Mouse (Mus musculus) hindbrain, embryonic 15.5 days (tissue): Measurements from ENCODE around the gene Fance. TPM values are rescaled to one million over a fixed set of nuclear protein-coding genes. Genes with fewer than 3 reads are reported as not detected.

ENCODE experiments used
- ATAC-seq: fragments of 200-750 bp; cut with Nextera tagmentation; 2 replicates; pipeline ENCODE4 v1.8.0; 2017; ENCODE audit warnings: low read depth, moderate number of reproducible peaks, moderate TSS enrichment; ENCODE audit not compliant: low FRiP score
- H3K27ac ChIP-seq: fragments of 300-500 bp; sonication (generic); replicated peaks from 2 replicates; pipeline ENCODE4 v1.5.1; 2015; ENCODE audit warnings: mild to moderate bottlenecking, inconsistent platforms
- H3K27me3 ChIP-seq: fragments of 300-500 bp; sonication (generic); 2 replicates; pipeline ENCODE4 v1.6.1; 2015; ENCODE audit warnings: control low read depth, inconsistent platforms
- H3K36me3 ChIP-seq: fragments of 300-500 bp; sonication (generic); 2 replicates; pipeline ENCODE4 v1.6.1; 2015; ENCODE audit warnings: control low read depth, inconsistent platforms
- H3K4me1 ChIP-seq: fragments of 300-500 bp; sonication (generic); replicated peaks from 2 replicates; pipeline ENCODE4 v1.6.1; 2015; ENCODE audit warnings: control low read depth, inconsistent platforms
- H3K4me2 ChIP-seq: fragments of 300-500 bp; sonication (generic); 2 replicates; pipeline ENCODE4 v1.6.1; 2015; ENCODE audit warnings: moderate library complexity, mild to moderate bottlenecking, inconsistent platforms
- H3K4me3 ChIP-seq: fragments of 300-500 bp; sonication (generic); 2 replicates; pipeline ENCODE4 v1.5.1; 2015; ENCODE audit warnings: mild to moderate bottlenecking, inconsistent platforms
- H3K9ac ChIP-seq: fragments of 300-500 bp; sonication (generic); 2 replicates; pipeline ENCODE4 v1.6.1; 2015; ENCODE audit warnings: inconsistent platforms
- H3K9me3 ChIP-seq: fragments of 300-500 bp; sonication (generic); 2 replicates; pipeline ENCODE4 v1.6.1; 2016; ENCODE audit warnings: control low read depth, inconsistent platforms
- WGBS: fragments of 180-500 bp; shearing (Covaris S2); methylation state at CpG from one replicate; pipeline ENCODE4 v1.1.7; 2015; 5-methylcytosine and 5-hydroxymethylcytosine counted together
- polyA plus RNA-seq: library from polyadenylated mRNA; unstranded; fragments of >200 nt; fragmentation: Nextera tagmentation; extraction: Ambion mirVana; gene quantifications from 2 replicates; pipeline ENCODE4 v1.2.1, GENCODE M21; 2015

The Fance gene
- polyA plus RNA-seq, 1 experiment from 2014 or later = 25.5 TPM

DNA sequence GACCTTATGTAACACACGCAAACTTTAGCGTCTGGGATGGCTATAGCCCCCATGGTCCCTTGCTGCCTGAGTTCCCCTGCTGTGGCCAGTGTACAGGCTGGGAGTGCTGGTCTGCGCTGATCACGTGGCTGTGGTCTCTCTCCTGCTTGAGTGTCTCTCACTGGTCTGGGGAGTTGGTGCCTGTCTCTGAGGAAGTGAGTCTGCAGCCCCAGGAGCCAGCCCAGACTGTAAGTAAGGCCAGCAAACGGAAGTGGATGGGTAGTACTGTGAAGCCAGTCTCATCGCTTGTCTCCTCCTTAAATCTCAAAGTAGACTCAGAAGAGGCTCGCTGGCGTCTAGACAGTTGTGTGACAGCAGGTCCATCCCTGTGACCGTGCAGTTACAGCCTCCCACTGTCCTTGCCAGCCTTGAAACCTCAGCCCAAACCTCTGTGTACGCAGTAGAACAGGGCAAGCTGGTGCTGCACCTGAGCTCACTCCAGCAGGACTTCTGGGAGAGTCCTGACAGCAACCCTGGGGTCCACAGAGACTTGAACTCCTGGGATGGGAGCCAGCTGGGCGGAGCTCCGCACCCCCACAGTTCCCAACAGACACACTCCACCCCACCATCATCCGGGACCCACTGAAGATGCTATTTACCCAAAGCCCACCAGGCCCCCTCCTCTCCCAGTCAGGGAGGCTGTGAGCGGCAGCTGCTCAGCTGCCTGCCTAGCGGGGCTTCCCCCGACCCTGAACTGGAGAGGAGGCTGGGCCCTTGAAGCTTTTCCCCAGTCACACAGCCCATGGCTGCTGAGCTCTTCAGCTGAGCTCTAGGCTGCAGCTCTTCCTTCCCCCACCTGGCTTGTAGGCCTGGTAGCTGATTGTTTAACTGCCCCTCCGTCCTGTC lies 18.6 kb upstream of the Fance start:
- H3K9ac ChIP-seq = 0 out of 2 replicates have a peak overlapping the region, but pooled peaks have one; percentile 14
- H3K4me2 ChIP-seq = no peak overlapping the region
- no peak for ATAC-seq
- WGBS = 55% methylated on average over 17 of the region's 17 CpGs
- H3K4me1 ChIP-seq = peaks cover 8% of the 10 kb centered on the region; the same call in 1 of the 2 replicates
- no peak overlapping the region for H3K4me3 ChIP-seq
- no peaks in the 10 kb centered on the region for H3K36me3 ChIP-seq
- H3K27me3 ChIP-seq = no peaks in the 10 kb centered on the region
- H3K27ac ChIP-seq = no peak overlapping the region; the same call in 1 of the 2 replicates
- no peaks in the 10 kb centered on the region for H3K9me3 ChIP-seq

DNA sequence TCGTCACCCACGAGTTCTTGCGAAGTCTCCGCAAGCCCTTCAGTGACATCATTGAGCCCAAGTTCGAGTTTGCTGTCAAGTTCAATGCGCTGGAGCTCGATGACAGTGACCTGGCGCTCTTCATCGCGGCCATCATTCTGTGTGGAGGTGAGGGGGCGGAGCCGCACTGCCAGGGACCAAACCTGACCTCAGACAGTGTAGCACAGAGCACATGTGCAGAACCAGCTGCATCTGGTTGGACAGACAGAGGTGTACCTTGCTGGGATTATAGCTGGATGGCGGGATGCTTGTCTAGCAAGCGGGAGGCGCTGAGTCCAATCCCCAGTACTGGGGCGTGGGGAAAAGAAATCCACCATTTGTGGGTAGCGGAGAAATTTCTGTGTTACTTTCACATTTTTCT lies 14.4 kb upstream of the Fance start:
- Histone ChIP-seq H3K36me3 (no peaks in the 10 kb centered on the region), H3K27ac (no peak overlapping the region), H3K9me3 (no peaks in the 10 kb centered on the region), H3K4me1 (peaks cover 8% of the 10 kb centered on the region; the same call in 1 of the 2 replicates), H3K9ac (no peak overlapping the region), H3K27me3 (no peaks in the 10 kb centered on the region), H3K4me2 (no peak overlapping the region), H3K4me3 (no peak overlapping the region)
- ATAC-seq = no peak
- 96% methylated on average over 17 of the region's 17 CpGs for WGBS

DNA sequence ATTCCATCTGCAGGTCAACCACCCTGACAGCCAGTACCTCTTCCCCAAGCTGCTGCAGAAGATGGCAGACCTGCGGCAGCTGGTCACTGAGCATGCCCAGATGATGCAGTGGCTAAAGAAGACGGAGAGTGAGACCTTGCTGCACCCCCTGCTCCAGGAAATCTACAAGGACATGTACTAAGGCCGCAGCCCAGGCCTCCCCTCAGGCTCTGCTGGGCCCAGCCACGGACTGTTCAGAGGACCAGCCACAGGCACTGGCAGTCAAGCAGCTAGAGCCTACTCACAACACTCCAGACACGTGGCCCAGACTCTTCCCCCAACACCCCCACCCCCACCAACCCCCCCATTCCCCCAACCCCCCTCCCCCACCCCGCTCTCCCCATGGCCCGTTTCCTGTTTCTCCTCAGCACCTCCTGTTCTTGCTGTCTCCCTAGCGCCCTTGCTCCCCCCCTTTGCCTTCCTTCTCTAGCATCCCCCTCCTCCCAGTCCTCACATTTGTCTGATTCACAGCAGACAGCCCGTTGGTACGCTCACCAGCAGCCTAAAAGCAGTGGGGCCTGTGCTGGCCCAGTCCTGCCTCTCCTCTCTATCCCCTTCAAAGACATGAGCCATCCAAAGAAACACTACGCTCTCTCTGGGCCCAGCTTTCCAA lies 13.5 kb upstream of the Fance start:
- Histone ChIP-seq H3K4me2 (no peak overlapping the region), H3K4me3 (no peak overlapping the region), H3K36me3 (no peaks in the 10 kb centered on the region), H3K27me3 (no peaks in the 10 kb centered on the region), H3K9me3 (no peaks in the 10 kb centered on the region), H3K27ac (no peak overlapping the region), H3K9ac (no peak overlapping the region), H3K4me1 (peaks cover 5% of the 10 kb centered on the region; the same call in 1 of the 2 replicates)
- 45% methylated on average over 8 of the region's 11 CpGs for WGBS
- no peak for ATAC-seq

DNA sequence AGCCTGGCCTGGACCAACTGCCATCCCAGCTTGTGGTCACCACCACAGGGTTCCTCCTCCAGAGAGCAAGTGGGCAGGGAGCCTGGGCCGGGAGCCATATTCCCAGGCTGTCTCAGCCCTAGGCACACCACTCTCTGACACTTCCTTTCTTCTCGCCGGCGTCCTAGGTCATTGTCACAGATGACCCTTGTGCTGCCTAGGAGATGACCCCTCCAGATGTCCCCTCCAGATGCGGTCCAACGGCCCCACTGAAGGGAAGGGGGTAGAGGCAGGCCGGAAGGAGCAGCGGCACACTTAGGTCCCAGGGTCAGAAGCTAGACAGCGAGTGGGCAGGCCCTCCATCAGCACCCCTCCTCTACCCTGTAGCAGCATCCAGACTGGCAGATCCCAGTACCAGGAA lies 13.0 kb upstream of the Fance start:
- Histone ChIP-seq H3K9ac (no peak overlapping the region), H3K4me1 (0 out of 2 replicates have a peak, but pooled peaks cover 3% of the 10 kb centered on the region), H3K9me3 (no peaks in the 10 kb centered on the region), H3K4me2 (no peak overlapping the region), H3K4me3 (no peak overlapping the region), H3K27me3 (no peaks in the 10 kb centered on the region), H3K36me3 (no peaks in the 10 kb centered on the region), H3K27ac (no peak overlapping the region)
- ATAC-seq = peak; percentile 25; the same call in 1 of the 2 replicates
- 18% methylated on average over 9 of the region's 9 CpGs for WGBS

DNA sequence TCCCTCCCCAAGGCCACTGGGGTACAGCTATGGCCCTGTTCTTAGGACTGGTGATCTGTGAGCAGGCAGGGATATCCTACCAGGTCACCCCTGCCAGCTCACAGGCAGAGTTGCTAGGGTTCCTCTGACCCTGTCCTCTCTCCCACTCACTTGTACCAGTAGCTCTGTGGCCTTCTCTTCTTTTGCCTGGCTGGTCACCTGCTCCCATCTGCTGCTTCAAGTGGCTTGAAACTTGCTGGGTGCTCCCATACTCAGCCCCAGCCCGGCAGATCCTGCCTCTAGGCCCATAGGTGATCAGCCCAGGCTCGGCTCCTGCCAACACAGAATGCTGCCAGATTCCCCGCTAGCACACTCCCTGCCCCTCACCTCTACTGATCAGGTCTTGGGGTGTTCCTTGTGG lies 12.5 kb upstream of the Fance start:
- H3K9me3 ChIP-seq = no peaks in the 10 kb centered on the region
- ATAC-seq = no peak
- H3K27me3 ChIP-seq = no peaks in the 10 kb centered on the region
- H3K36me3 ChIP-seq = no peaks in the 10 kb centered on the region
- H3K4me1 ChIP-seq = 0 out of 2 replicates have a peak, but pooled peaks cover 3% of the 10 kb centered on the region
- H3K4me3 ChIP-seq = no peak overlapping the region
- WGBS = 56% methylated on average over 3 of the region's 3 CpGs
- H3K9ac ChIP-seq = no peak overlapping the region
- H3K27ac ChIP-seq = no peak overlapping the region
- no peak overlapping the region for H3K4me2 ChIP-seq

DNA sequence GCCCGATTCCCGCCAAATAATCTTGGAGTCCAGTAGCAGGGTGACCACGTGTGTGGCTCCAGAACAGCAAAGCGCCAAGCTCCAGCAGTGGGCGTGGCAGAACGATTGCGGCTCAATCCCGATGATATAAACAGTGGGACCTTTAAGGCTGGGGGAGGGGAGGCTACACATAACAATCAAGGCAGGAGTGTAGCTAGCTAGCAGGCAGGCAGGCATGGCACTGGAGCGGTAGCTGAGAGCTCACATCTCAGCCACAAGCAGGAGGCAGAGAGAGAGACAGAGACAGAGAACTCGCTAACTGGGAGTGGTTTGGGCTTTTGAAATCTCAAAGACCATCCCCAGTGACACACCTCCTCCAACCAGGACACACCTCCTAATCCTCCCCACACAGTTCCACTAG lies 8.1 kb upstream of the Fance start:
- no peak overlapping the region for H3K4me2 ChIP-seq
- no peak overlapping the region for H3K27ac ChIP-seq
- no peak overlapping the region for H3K4me3 ChIP-seq
- no peaks in the 10 kb centered on the region for H3K36me3 ChIP-seq
- H3K9me3 ChIP-seq = no peaks in the 10 kb centered on the region
- no peak for ATAC-seq
- no peak overlapping the region for H3K9ac ChIP-seq
- H3K4me1 ChIP-seq = 0 out of 2 replicates have a peak, but pooled peaks cover 5% of the 10 kb centered on the region
- WGBS = 52% methylated on average over 10 of the region's 10 CpGs
- H3K27me3 ChIP-seq = no peaks in the 10 kb centered on the region

DNA sequence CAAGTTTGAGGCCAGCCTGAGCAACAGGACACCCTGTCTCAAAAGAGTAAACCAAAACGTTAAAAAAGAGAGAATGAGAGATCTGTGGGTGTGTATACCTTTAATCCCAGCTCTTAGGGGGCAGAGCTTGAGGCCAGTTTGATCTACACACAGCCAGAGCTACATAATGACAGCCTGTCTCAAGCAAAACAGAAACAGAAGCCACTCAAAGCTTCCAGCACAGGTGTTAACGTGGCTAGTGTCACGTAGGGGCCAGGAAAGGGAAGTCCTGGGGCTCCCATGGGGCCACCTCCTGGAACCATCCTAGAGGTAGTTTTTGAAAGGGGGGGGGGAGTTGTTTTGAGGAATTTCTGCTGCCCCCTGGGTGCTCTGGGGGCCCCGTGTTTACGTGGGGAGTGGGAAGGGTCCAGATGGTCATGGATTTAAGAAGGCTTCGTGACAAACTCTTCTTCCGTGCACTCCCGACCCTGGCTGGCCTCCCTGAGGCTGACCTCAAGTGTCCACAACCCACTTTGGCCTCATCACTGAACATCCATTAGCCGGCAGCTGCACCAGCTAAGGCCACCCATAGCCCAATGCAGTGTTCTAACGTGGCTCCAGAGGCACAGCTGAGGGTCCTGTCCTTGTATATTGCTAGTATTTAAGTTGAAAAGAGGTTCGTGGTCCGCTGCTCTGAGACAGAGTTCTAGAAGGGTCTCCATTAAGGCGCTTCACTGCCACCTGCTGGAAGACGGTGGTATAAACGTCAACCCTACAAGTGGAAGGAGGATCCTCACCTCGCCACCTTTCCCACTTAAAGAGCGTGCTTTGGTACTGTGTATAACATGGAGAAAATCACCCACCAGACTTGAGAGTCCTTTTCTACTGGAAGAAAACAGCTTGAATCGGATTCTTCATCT lies 4.8 kb upstream of the Fance start:
- Histone ChIP-seq H3K36me3 (no peaks in the 10 kb centered on the region), H3K27me3 (no peaks in the 10 kb centered on the region), H3K9me3 (no peaks in the 10 kb centered on the region), H3K4me3 (no peak overlapping the region), H3K27ac (no peak overlapping the region), H3K9ac (no peak overlapping the region), H3K4me2 (no peak overlapping the region), H3K4me1 (peaks cover 9% of the 10 kb centered on the region)
- 18% methylated on average over 18 of the region's 18 CpGs for WGBS
- no peak for ATAC-seq

DNA sequence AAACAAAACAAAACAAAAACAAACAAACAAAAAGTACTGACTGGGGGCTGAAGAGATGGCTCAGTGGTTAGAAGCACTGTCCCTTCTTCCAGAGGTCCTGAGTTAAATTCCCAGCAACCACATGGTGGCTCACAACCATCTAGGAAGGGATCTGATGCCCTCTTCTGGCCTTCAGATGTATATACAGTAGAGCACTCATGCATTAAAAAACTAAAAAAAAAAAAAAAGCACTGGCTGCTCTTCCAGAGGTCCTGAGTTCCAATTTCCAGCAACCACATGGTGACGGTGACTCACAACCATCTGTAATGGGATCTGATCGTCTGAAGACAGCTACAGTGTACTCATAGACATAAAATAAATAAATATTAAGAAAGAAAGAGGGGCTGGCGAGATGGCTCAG lies 2.5 kb upstream of the Fance start:
- Histone ChIP-seq H3K4me1 (peaks cover 24% of the 10 kb centered on the region), H3K9me3 (no peaks in the 10 kb centered on the region), H3K4me2 (no peak overlapping the region), H3K4me3 (no peak overlapping the region), H3K27me3 (no peaks in the 10 kb centered on the region), H3K27ac (no peak overlapping the region), H3K36me3 (no peaks in the 10 kb centered on the region), H3K9ac (no peak overlapping the region)
- WGBS = 78% methylated on average over 3 of the region's 3 CpGs
- no peak for ATAC-seq

DNA sequence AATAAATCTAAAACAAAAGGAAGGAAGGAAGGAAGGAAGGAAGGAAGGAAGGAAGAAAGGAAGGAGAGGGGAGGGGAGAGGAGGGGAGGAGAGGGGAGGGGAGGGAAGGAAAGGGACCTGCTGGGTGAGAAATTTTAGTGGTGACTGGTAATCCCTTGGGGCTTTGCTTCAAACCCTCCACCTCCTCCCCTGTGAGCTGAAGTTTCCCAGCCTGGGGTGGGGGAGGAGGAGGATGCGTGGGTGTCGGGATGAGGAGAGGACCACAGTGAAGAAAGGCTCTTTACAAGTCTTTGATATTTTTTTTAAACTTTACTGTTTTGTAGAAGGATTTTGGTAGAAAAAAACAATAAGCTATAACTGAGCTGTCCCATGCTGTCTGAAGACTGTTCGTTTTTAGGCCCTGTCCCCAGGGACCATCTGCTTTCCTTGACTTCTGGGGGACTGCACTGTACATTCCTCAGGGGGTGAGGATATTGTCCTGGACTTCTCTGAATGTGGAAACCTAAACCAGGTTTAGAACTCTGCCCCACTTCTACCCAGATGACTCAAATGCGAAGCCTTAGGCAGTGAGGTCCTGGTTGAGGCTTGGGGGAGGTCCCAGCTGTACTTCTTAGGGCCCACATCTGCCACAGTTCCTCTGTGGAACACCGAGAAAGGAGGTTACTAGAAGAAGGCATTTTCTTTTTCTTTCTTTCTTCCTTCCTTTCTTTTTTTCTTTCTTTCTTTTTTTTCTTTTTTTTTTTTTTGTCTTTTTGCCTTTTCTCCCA lies 1.8 kb upstream of the Fance start:
- no peaks in the 10 kb centered on the region for H3K9me3 ChIP-seq
- H3K36me3 ChIP-seq = 0 out of 2 replicates have a peak, but pooled peaks cover 2% of the 10 kb centered on the region
- peaks cover 30% of the 10 kb centered on the region for H3K4me1 ChIP-seq
- no peak overlapping the region for H3K4me2 ChIP-seq
- ATAC-seq = no peak
- no peak overlapping the region for H3K27ac ChIP-seq
- H3K9ac ChIP-seq = no peak overlapping the region
- WGBS = 77% methylated on average over 5 of the region's 5 CpGs
- H3K27me3 ChIP-seq = no peaks in the 10 kb centered on the region
- no peak overlapping the region for H3K4me3 ChIP-seq

DNA sequence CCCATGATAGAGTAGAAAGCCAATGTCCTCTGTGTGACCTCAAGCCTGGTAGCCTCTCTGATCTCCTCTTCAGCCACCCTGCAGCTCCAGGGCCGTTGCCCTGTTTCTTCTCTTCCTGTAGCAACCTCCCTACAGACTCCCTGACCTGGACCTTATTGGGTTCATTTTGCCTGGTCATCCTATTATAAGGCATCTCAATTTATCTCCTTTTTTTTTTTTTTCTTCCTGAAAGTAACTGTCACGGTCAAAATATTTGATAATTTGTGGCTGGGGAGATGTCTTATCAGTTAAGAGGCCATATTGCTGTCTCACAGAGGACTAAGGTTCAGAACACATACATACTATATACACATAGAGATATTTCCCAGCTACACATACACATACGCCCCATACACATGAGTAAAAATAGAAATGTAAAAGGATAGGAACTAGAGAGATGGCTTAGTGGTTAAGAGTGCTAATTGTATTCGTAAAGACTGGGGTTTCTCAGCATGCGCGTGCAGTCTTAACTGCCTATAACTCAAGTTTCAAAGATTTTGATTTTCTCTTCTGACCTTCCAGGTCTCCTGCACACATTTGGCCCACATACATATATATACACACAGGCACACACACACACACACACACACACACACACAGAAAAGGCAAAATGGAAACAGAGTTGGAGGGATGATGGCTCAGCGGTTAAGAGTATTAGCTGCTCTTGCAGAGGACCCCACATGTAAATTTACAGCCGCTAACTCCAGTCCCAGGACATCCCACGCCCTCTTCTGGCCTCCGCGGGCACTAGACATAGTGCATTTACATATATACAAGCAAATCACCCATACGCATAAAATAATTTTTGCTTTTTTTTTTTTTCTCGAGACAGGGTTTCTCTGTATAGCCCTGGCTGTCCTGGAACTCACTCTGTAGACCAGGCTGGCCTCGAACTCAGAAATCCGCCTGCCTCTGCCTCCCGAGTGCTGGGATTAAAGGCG lies 797 bp upstream of the Fance start:
- ATAC-seq = peak; percentile 17
- no peaks in the 10 kb centered on the region for H3K27me3 ChIP-seq
- peak overlapping the region; percentile 68 for H3K4me3 ChIP-seq
- no peak overlapping the region for H3K9ac ChIP-seq
- H3K36me3 ChIP-seq = peaks cover 6% of the 10 kb centered on the region; the same call in 1 of the 2 replicates
- 26% methylated on average over 17 of the region's 17 CpGs for WGBS
- H3K4me2 ChIP-seq = peak overlapping the region; percentile 80
- H3K4me1 ChIP-seq = peaks cover 30% of the 10 kb centered on the region
- no peaks in the 10 kb centered on the region for H3K9me3 ChIP-seq
- H3K27ac ChIP-seq = peak overlapping the region; percentile 89
